ENCODE assay signal across 14 mouse cellular contexts in the genomic region with DNA sequence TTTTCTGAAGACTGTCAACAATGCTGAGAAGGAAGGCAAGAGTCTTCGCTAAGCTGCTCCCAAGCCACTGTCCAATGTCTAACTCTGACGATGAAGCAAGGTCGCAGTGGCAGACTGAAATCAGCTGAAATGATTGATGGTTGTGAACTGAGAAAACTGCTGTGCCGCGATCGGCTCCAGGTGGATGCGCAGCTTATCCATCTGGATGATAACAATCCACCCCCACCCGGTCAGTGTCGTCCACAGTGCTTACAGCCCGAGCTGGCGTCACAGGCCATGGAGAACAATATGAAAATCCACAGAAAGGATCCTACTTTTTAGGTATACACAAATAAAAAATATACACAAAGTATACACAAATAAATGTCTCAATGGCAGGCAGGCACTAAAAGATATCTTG. TPM values are rescaled to one million over a fixed set of nuclear protein-coding genes. Genes with fewer than 3 reads are reported as not detected.
DNase-seq lines count a peak whose midpoint lies in the region; ATAC-seq lines count a peak whose summit lies in the region.
"Had no signal": no experiment of that assay in that cellular context is flagged by ENCODE, and none has a peak within 500 bp of the region (broad histone marks: within the 10 kb centered on the region; RNA-seq: fewer than 3 reads in every experiment).

No protein-coding gene starts in this region.

- 45% methylated on average over 11 of the region's 11 CpGs for WGBS in heart, embryonic 13.5 days
- 65% methylated on average over 11 of the region's 11 CpGs for WGBS in neural tube, embryonic 11.5 days
- 39% methylated on average over 11 of the region's 11 CpGs for WGBS in neural tube, embryonic 15.5 days

- ATAC-seq in cerebellum, adult (ENCODE audit: insufficient number of reproducible peaks, low FRiP score, low TSS enrichment), result peak; percentile 41; the same call in 1 of the 2 replicates
- no peak for ATAC-seq in heart, embryonic 13.5 days (ENCODE audit: extremely low read depth, insufficient number of reproducible peaks, low FRiP score, low TSS enrichment)
- 0 out of 2 replicates have a peak, but pooled peaks have one; percentile 48 for ATAC-seq in neural tube, embryonic 11.5 days (ENCODE audit: insufficient read depth, low FRiP score, low TSS enrichment)
- ATAC-seq in neural tube, embryonic 15.5 days (ENCODE audit: low FRiP score), result peak; percentile 67; the same call in 1 of the 2 replicates
- ATAC-seq: Patski had no signal

- intact Hi-C loops in heart, postnatal 14 days (cut with DNase I), result no loop called here

- H3K9ac ChIP-seq in heart, embryonic 13.5 days, result peak overlapping the region; percentile 9; the same call in 1 of the 2 replicates
- no peak overlapping the region for H3K9ac ChIP-seq in neural tube, embryonic 11.5 days (ENCODE audit: low read length)
- H3K9ac ChIP-seq in neural tube, embryonic 15.5 days (replicated peaks), result no peak overlapping the region
- H3K9ac ChIP-seq: limb, embryonic 15.5 days; lung, embryonic 14.5 days had no signal

- peaks cover 56% of the 10 kb centered on the region for H3K4me1 ChIP-seq in heart, embryonic 13.5 days
- H3K4me1 ChIP-seq in neural tube, embryonic 11.5 days (ENCODE audit: control insufficient read depth, insufficient read depth, low read length), result peaks cover 6% of the 10 kb centered on the region; the same call in 1 of the 2 replicates
- peaks cover 9% of the 10 kb centered on the region for H3K4me1 ChIP-seq in neural tube, embryonic 15.5 days

- H3K27me3 ChIP-seq in heart, embryonic 13.5 days (replicated peaks), result no peaks in the 10 kb centered on the region
- no peaks in the 10 kb centered on the region for H3K27me3 ChIP-seq in neural tube, embryonic 11.5 days (ENCODE audit: control insufficient read depth, insufficient read depth, low read length)
- no peaks in the 10 kb centered on the region for H3K27me3 ChIP-seq in neural tube, embryonic 15.5 days (replicated peaks)
- H3K27me3 ChIP-seq: limb, embryonic 15.5 days; Patski had no signal

- H3K36me3 ChIP-seq in heart, embryonic 13.5 days, result no peaks in the 10 kb centered on the region
- no peaks in the 10 kb centered on the region for H3K36me3 ChIP-seq in neural tube, embryonic 11.5 days (ENCODE audit: control insufficient read depth, insufficient read depth, low read length)
- no peaks in the 10 kb centered on the region for H3K36me3 ChIP-seq in neural tube, embryonic 15.5 days
- H3K36me3 ChIP-seq: limb, embryonic 15.5 days had no signal

- peak overlapping the region; percentile 35 for H3K4me2 ChIP-seq in heart, embryonic 13.5 days
- no peak overlapping the region for H3K4me2 ChIP-seq in neural tube, embryonic 11.5 days (ENCODE audit: low read depth)
- H3K4me2 ChIP-seq in neural tube, embryonic 15.5 days, result peak overlapping the region; percentile 30
- H3K4me2 ChIP-seq: limb, embryonic 15.5 days; lung, embryonic 14.5 days had no signal

- peak overlapping the region; percentile 92 for H3K27ac ChIP-seq in heart, embryonic 13.5 days (replicated peaks)
- no peak overlapping the region for H3K27ac ChIP-seq in neural tube, embryonic 11.5 days (ENCODE audit: low read depth, low read length)
- no peak overlapping the region for H3K27ac ChIP-seq in neural tube, embryonic 15.5 days (replicated peaks)
- H3K27ac ChIP-seq: limb, embryonic 15.5 days had no signal

- no peak for DNase-seq in cerebellum, adult 11-12 months
- DNase-seq in heart, postnatal 14 days, result no peak
- peak; percentile 27 for DNase-seq in neural tube, embryonic 11.5 days (ENCODE audit: low spot score)
- no peak for DNase-seq in neural tube, embryonic 10.5 days (ENCODE audit: extremely low spot score, low spot score)
- DNase-seq in right cerebral cortex, adult 2 months (ENCODE audit: low spot score in 2 of 2), result no peak
- DNase-seq: gastrocnemius, postnatal 14 days had no signal

- H3K4me3 ChIP-seq in heart, embryonic 13.5 days, result no peak overlapping the region
- H3K4me3 ChIP-seq in neural tube, embryonic 11.5 days (ENCODE audit: low read depth, low read length), result no peak overlapping the region
- H3K4me3 ChIP-seq in neural tube, embryonic 15.5 days (replicated peaks), result no peak overlapping the region
- H3K4me3 ChIP-seq: limb, embryonic 15.5 days had no signal

- H3K9me3 ChIP-seq in heart, embryonic 13.5 days, result no peaks in the 10 kb centered on the region
- no peaks in the 10 kb centered on the region for H3K9me3 ChIP-seq in neural tube, embryonic 11.5 days (ENCODE audit: control insufficient read depth, low read length)
- H3K9me3 ChIP-seq in neural tube, embryonic 15.5 days (replicated peaks), result no peaks in the 10 kb centered on the region
- H3K9me3 ChIP-seq: limb, embryonic 15.5 days had no signal

RNA-seq across cellular contexts. Expression of gene Fig4, which starts 8.3 kb away (rescaled TPM):
- polyA plus RNA-seq in heart, embryonic 13.5 days (2015; fragmentation: Nextera tagmentation; extraction: Ambion mirVana), result 44.0 and 47.2 TPM in 2 replicates
- total RNA-seq in heart, postnatal 14 days (2021), result 10 to 100 TPM; 22.6 to 24.3 TPM
- polyA plus RNA-seq in neural tube, embryonic 11.5 days (2014; fragmentation: Nextera tagmentation; extraction: Ambion mirVana), result 25.2 and 29.6 TPM in 2 replicates
- polyA plus RNA-seq in neural tube, embryonic 15.5 days (2015; fragmentation: Nextera tagmentation; extraction: Ambion mirVana), result 28.7 and 32.1 TPM in 2 replicates

RNA-seq across cellular contexts. Expression of gene Ak9, which starts 9.0 kb away (rescaled TPM):
- 0.27 and 0.28 TPM in 2 replicates for polyA plus RNA-seq in heart, embryonic 13.5 days (2015; fragmentation: Nextera tagmentation; extraction: Ambion mirVana)
- total RNA-seq in heart, postnatal 14 days (2021), result under 1 TPM; 0.05 to 0.07 TPM
- polyA plus RNA-seq in neural tube, embryonic 11.5 days (2014; fragmentation: Nextera tagmentation; extraction: Ambion mirVana), result not detected in 2 replicates
- polyA plus RNA-seq in neural tube, embryonic 15.5 days (2015; fragmentation: Nextera tagmentation; extraction: Ambion mirVana), result 0.10 and 0.19 TPM in 2 replicates
- total RNA-seq: gastrocnemius, postnatal 14 days; neutrophil, adult 5-6 weeks had no signal
- polyA plus RNA-seq: embryonic facial prominence, embryonic 11.5 days; limb, embryonic 15.5 days; lung, embryonic 14.5 days had no signal
